Mouse (Mus musculus) liver, embryonic 11.5 days (tissue): ENCODE data around the gene Fgf12. TPM values are rescaled to one million over a fixed set of nuclear protein-coding genes. Genes with fewer than 3 reads are reported as not detected.
A peak's percentile ranks its signal among the peaks of the same experiment; 100 is the strongest.

Experiments
- ATAC-seq: fragments of 200-750 bp; cut with Nextera tagmentation; replicated peaks from 2 replicates; pipeline ENCODE4 v1.8.0; 2017; ENCODE audit warnings: moderate number of reproducible peaks, mild to moderate bottlenecking, moderate TSS enrichment, moderate library complexity; ENCODE audit not compliant: low FRiP score
- DNase-seq: peaks from one replicate; pipeline ENCODE4 v3.0.0-alpha.2; 2017; ENCODE audit warnings: low spot score
- H3K27ac ChIP-seq: fragments of 300-500 bp; sonication (generic); 2 replicates; pipeline ENCODE4 v1.5.1; 2014; ENCODE audit warnings: mild to moderate bottlenecking, low read depth, low read length, control low read depth
- H3K27me3 ChIP-seq: fragments of 300-500 bp; sonication (generic); replicated peaks from 2 replicates; pipeline ENCODE4 v1.6.1; 2014; ENCODE audit warnings: low read length, mixed read lengths; ENCODE audit not compliant: control insufficient read depth, insufficient read depth
- H3K36me3 ChIP-seq: fragments of 300-500 bp; sonication (generic); 2 replicates; pipeline ENCODE4 v1.6.1; 2014; ENCODE audit warnings: mild to moderate bottlenecking, low read length, moderate library complexity, mixed read lengths; ENCODE audit not compliant: control insufficient read depth, insufficient read depth
- H3K4me1 ChIP-seq: fragments of 300-500 bp; sonication (generic); replicated peaks from 2 replicates; pipeline ENCODE4 v1.6.1; 2014; ENCODE audit warnings: low read length, mixed read lengths; ENCODE audit not compliant: control insufficient read depth, insufficient read depth
- H3K4me2 ChIP-seq: fragments of 300-500 bp; sonication (generic); 2 replicates; pipeline ENCODE4 v1.6.1; 2014; ENCODE audit warnings: mild to moderate bottlenecking, control low read depth, moderate library complexity
- H3K4me3 ChIP-seq: fragments of 300-500 bp; sonication (generic); 2 replicates; pipeline ENCODE4 v1.5.1; 2014; ENCODE audit warnings: low read depth, low read length, control low read depth
- H3K9ac ChIP-seq: fragments of 300-500 bp; sonication (generic); 2 replicates; pipeline ENCODE4 v1.6.1; 2014; ENCODE audit warnings: low read depth, low read length, control low read depth
- H3K9me3 ChIP-seq: fragments of 300-500 bp; sonication (generic); 2 replicates; pipeline ENCODE4 v1.6.1; 2016; ENCODE audit warnings: low read length, inconsistent platforms, mixed read lengths; ENCODE audit not compliant: control insufficient read depth
- WGBS: fragments of 180-500 bp; shearing (Covaris S2); extraction: QIAGEN DNeasy Blood & Tissue Kit; methylation state at CpG from one replicate; pipeline ENCODE4 v1.1.7; 2014; 5-methylcytosine and 5-hydroxymethylcytosine counted together
- polyA plus RNA-seq: library from polyadenylated mRNA; unstranded; fragments of >200 nt; fragmentation: Nextera tagmentation; extraction: Ambion mirVana; gene quantifications from 2 replicates; pipeline ENCODE4 v1.2.1, GENCODE M21; 2014

The Fgf12 gene
- polyA plus RNA-seq, 1 experiment from 2014 or later: 1.3 TPM

DNA sequence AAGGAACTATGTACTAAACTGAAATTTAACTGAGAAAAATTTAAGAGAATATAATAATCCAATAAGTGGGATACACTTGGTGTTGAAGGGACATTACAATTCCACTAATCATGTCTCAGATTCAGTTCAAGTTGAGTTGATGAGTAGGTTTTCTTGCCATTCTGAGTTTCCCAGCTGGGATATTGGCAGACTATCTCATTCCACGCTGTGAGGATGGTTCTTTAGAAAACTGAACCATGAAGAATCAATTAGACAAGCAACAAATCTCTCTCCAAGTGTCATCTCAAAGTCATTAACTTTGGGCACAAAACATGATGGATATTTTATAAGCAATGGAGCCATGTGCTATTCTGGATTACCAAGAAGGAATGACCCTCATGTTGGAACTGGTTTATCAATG lies 449.0 kb downstream of the Fgf12 start:
- DNase-seq (no peak), ATAC-seq (no peak)
- Histone ChIP-seq H3K4me1 (no peaks in the 10 kb centered on the region), H3K27me3 (no peaks in the 10 kb centered on the region), H3K27ac (no peak overlapping the region), H3K4me2 (no peak overlapping the region), H3K36me3 (no peaks in the 10 kb centered on the region), H3K9me3 (no peaks in the 10 kb centered on the region), H3K4me3 (no peak overlapping the region), H3K9ac (no peak overlapping the region)
- WGBS: 31% methylated on average over 1 of the region's 1 CpGs

GRCm38 (mm10) chr16:28289689-28290330 lies 463.1 kb downstream of the Fgf12 start:
- DNase-seq: no peak
- H3K4me1 ChIP-seq: no peaks in the 10 kb centered on the region
- no peak overlapping the region for H3K4me2 ChIP-seq
- H3K27ac ChIP-seq: no peak overlapping the region
- H3K4me3 ChIP-seq: no peak overlapping the region
- no peaks in the 10 kb centered on the region for H3K36me3 ChIP-seq
- no peak overlapping the region for H3K9ac ChIP-seq
- WGBS: 61% methylated on average over 4 of the region's 4 CpGs
- no peak for ATAC-seq
- no peaks in the 10 kb centered on the region for H3K9me3 ChIP-seq
- H3K27me3 ChIP-seq: no peaks in the 10 kb centered on the region

- H3K4me1 ChIP-seq: no peaks in the 10 kb centered on the region
- no peak for ATAC-seq
- no peaks in the 10 kb centered on the region for H3K9me3 ChIP-seq
These were observed 495.0 kb downstream of the Fgf12 start for GRCm38 (mm10) chr16:28257904-28258303.

GRCm38 (mm10) chr16:28254303-28254702 lies 498.6 kb downstream of the Fgf12 start:
- Histone ChIP-seq H3K9ac (no peak overlapping the region), H3K4me3 (no peak overlapping the region), H3K9me3 (no peaks in the 10 kb centered on the region), H3K27me3 (no peaks in the 10 kb centered on the region), H3K4me1 (no peaks in the 10 kb centered on the region), H3K4me2 (no peak overlapping the region), H3K36me3 (no peaks in the 10 kb centered on the region), H3K27ac (no peak overlapping the region)
- 77% methylated on average over 4 of the region's 4 CpGs for WGBS
- DNase-seq (no peak), ATAC-seq (no peak)

More at GRCm38 (mm10) chr16:28257904-28258303, 495.0 kb downstream of the Fgf12 start:
- H3K27ac ChIP-seq: no peak overlapping the region
- H3K27me3 ChIP-seq: no peaks in the 10 kb centered on the region
- WGBS: 70% methylated on average over 5 of the region's 5 CpGs
- DNase-seq: no peak
- H3K36me3 ChIP-seq: no peaks in the 10 kb centered on the region
- no peak overlapping the region for H3K9ac ChIP-seq
- H3K4me2 ChIP-seq: no peak overlapping the region
- no peak overlapping the region for H3K4me3 ChIP-seq

DNA sequence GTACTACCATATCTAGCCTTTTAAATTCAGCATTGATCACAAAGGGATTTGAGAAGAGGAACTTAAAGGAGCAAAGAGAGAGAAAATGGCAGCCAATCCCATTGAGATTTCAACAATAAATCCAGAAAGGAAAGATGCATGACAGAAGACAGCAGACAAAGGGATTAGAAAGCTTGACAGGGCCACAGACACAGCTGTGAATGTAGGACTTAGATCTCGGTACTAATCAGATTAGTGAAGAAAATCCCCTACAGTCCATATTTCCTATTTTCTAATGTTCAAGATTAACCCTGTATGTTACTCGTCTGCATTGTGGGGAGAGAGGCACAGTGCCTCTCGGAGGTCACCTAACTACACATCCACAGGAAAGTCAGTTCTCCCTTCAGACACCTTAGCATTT lies 500.9 kb downstream of the Fgf12 start:
- WGBS: 70% methylated on average over 3 of the region's 3 CpGs
- no peak overlapping the region for H3K9ac ChIP-seq
- no peak overlapping the region for H3K4me3 ChIP-seq
- no peaks in the 10 kb centered on the region for H3K36me3 ChIP-seq
- H3K4me2 ChIP-seq: no peak overlapping the region
- ATAC-seq: no peak
- H3K27me3 ChIP-seq: no peaks in the 10 kb centered on the region
- no peaks in the 10 kb centered on the region for H3K4me1 ChIP-seq
- H3K27ac ChIP-seq: no peak overlapping the region
- DNase-seq: no peak
- no peaks in the 10 kb centered on the region for H3K9me3 ChIP-seq

- Histone ChIP-seq H3K9me3 (no peaks in the 10 kb centered on the region), H3K9ac (no peak overlapping the region), H3K27ac (no peak overlapping the region), H3K4me2 (no peak overlapping the region), H3K4me1 (no peaks in the 10 kb centered on the region), H3K27me3 (no peaks in the 10 kb centered on the region), H3K4me3 (no peak overlapping the region), H3K36me3 (no peaks in the 10 kb centered on the region)
- ATAC-seq: no peak
- WGBS: 80% methylated on average over 3 of the region's 3 CpGs
- DNase-seq: no peak
These were observed 509.8 kb downstream of the Fgf12 start for GRCm38 (mm10) chr16:28242867-28243649.

DNA sequence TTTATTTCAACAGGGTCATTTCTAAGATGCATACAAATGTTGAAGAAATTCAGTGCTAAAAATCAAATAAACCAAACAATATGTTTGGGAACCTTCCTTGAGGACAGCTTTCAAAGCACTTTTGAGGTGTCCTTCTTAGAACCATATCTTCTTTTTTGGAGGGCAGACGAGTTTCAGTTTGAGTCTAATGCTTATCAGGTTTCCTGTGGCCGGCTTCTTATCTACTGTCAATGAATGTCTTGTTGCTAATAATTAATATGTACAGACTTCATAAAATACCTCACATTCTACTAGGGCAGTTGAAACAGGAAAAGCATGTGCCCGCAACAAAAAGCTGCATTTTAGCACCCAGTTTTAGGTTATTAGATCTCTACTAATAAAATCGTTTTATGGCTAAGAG lies 513.5 kb downstream of the Fgf12 start:
- no peaks in the 10 kb centered on the region for H3K27me3 ChIP-seq
- 56% methylated on average over 4 of the region's 4 CpGs for whole genome bisulfite sequencing
- H3K4me3 ChIP-seq: no peak overlapping the region
- no peaks in the 10 kb centered on the region for H3K9me3 ChIP-seq
- H3K27ac ChIP-seq: no peak overlapping the region
- H3K9ac ChIP-seq: no peak overlapping the region
- no peaks in the 10 kb centered on the region for H3K36me3 ChIP-seq
- no peak for DNase-seq
- ATAC-seq: peak; percentile 39; the same call in 1 of the 2 replicates
- H3K4me2 ChIP-seq: no peak overlapping the region
- H3K4me1 ChIP-seq: no peaks in the 10 kb centered on the region

- no peak overlapping the region for H3K27ac ChIP-seq
- H3K4me2 ChIP-seq: no peak overlapping the region
- no peaks in the 10 kb centered on the region for H3K36me3 ChIP-seq
- no peaks in the 10 kb centered on the region for H3K9me3 ChIP-seq
- no peak overlapping the region for H3K4me3 ChIP-seq
- no peaks in the 10 kb centered on the region for H3K4me1 ChIP-seq
- ATAC-seq (no peak), DNase-seq (no peak)
- 77% methylated on average over 13 of the region's 13 CpGs for WGBS
- H3K9ac ChIP-seq: no peak overlapping the region
- no peaks in the 10 kb centered on the region for H3K27me3 ChIP-seq
These were observed 514.6 kb downstream of the Fgf12 start for GRCm38 (mm10) chr16:28238019-28238868.
